Mouse (Mus musculus) liver, embryonic 14.5 days (tissue): ENCODE data around the gene Slc17a7.
"Not testable (repeated sequence)": the region's sequence is repeated elsewhere in the genome, so short reads cannot be mapped to it uniquely, and the experiment has no call there.

ENCODE experiments used
- CTCF ChIP-seq: IDR thresholded peaks from 2 replicates; pipeline ENCODE4 v1.5.1; 2016; ENCODE audit warnings: antibody characterized with exemption, low read depth, control low read depth
- EP300 ChIP-seq: IDR thresholded peaks from 2 replicates; pipeline ENCODE4 v1.6.1; 2016; ENCODE audit warnings: antibody characterized with exemption, low read depth

DNA sequence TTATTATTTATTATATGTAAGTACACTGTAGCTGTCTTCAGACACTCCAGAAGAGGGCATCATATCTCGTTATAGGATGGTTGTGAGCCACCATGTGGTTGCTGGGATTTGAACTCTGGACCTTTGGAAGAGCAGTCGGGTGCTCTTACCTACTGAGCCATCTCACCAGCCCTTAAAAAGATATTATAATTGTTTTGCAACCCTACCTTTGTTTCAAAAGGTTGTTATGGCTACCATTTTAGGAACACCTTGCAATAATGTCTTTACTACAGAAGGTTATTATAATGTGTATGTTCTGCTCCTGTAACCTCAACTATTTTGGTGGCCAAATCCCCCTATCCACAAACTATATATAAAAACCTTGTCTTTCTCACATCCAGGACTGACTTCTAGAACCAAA, 10.7 kb upstream of the Slc17a7 start:
- TF ChIP-seq EP300, CTCF: not testable (repeated sequence)
